Mouse (Mus musculus) lung, adult 18-20 months (tissue): ENCODE measurements around the gene Aldh4a1.

Experiments
- DNase-seq, 2 experiments: peaks; one replicate each; pipeline ENCODE4 v3.0.0; 2022; ENCODE audit warnings: mixed read lengths in 2 of 2

The Aldh4a1 gene

DNA sequence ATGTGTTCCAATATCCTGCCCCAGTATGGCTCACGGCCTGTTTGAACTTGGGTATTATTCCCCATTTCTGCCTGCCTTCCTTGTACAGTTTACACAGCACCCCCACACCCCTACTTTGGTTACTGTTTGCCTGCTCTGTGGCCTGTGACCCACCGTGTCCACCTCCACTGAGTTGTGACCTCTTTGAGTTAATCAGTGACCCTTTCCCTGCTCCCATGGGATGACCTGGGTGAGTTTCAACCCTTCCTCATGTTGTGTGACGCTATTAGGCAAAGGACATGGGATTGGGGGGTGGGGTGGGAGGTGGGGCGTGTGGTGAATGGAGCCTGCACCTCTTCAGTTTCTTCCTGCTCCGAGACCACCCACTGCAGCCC, 1.4 kb downstream of the Aldh4a1 start:
- no peak for DNase-seq

DNA sequence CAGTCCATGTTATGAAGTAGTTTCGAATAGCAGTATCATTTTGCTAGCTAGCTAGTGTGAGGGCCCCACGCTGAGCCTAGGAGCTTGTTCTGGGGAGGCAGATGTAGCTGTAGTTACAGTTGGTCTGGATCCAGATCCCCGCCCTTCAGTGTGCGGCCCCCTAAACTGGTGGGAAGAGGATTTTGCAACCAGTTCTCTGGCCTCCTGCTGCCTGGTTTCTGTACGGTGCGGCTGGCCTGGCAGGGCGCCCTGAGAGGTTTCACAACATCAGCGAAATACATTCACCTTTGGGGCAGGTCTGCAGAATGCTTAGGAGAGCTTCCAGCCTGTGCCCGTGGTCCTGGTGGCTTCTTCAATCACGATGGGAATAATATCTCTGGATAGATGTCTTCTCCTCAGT, 2.0 kb downstream of the Aldh4a1 start:
- DNase-seq, result peak; percentile 76 to 84

DNA sequence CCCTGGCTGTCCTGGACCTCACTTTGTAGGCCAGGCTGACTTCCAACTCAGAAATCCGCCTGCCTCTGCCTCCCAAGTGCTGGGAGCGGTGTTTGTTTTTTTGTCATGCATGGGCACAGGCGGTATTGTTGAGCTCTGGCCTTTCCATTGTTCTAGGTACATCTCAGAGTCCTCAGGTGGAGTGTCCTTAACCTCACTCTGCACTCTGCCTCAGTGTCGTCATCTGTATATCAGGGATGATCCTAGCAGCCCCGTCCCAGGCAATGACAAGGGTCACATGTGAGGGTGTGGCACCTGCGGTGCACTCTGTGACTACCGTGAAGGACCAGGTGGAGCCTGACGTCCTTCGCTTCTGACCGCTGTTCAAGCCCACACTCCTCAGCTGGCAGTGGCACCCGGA, 4.7 kb downstream of the Aldh4a1 start:
- DNase-seq, result no peak

DNA sequence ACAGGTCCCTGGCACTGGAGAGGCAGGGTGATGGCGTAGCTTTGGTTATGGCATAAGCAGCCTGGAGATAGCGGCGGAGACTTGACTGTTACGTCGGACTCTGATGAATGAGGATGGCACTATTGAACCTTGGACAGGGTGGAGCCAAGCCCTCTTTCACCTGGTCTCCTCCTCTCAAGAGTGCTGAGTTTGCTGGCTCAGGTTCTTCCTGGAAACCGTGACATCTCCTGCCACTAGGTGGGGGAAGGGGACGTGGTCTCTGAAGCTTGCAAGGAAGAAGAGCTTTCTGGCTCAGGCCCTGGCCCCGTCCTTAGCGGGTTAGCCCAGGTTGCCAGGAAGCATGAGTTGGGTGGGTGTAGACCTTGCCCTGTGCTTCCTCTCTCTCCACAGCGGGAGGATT, 7.5 kb downstream of the Aldh4a1 start:
- DNase-seq, result no peak

DNA sequence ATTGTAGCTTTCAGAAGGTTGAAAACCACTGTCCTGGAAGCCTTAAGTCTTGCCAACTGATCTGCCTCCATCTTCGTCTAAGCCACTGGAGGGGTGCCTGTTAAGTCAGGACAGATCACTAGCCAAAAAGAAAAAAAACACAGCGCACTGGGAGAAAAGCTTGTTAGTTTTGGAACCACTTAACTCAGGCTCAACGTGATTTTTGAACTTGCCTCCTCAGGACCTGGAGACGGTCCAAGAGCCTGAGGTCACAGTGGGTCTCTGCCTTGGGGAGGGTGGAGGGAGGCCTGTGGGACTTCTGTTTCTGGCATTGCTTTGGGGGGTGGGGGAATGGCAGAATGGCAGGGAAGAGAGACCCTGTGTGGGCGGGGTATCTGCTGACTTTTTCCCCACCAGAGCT, 8.5 kb downstream of the Aldh4a1 start:
- peak in 1 of 2 experiments; percentile 41 for DNase-seq

DNA sequence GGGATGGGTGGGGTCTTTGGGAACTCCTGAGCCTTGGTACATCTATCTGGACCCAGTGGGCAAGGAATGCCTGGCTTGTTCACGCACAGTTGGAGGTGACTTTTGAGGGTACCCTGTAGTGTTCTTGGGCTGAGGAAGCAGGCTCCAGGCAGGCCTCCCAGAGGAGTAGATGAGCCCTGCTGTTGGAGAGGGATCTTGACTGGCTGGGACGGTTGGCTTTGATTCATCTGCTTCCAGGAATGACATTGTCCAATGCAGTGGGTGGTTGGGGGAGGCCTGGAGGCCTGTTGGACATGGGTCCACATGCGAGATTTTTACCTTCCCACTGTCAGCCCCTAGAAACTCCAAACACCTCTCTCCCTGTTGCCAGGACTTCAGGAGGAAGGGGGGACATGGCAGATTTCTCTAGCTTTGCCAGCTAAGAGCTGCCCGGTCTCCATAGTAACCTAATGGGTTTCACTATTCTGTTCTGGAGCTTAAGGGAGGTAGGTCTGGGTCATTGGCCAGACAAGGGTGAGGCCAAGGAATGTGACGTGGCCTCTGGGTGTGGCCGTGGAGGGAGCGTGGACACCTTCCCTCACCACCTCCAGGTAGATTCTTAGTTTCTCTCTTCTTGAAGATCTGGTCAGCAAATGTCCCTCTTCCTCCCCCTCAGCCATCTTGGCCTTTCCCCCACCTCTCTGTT, 9.0 kb downstream of the Aldh4a1 start:
- DNase-seq, result peak in 1 of 2 experiments; percentile 26

DNA sequence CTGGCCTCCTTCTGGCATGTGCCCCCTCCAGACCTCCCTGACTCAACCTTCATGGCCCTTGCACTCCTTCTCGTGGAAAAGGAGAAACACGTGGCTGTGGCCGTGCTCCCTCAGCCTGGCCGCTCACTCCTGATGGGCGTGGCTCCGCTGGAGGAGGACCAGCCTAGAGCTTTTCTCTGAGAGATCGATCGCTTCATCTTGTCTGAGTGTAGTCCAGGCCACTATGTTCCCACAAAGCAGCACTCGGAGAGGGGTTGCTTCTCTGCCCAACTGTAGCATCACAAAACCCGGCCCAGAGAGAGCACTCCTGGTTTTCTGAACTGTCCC, 9.6 kb downstream of the Aldh4a1 start:
- peak in 1 of 2 experiments; percentile 31 for DNase-seq

DNA sequence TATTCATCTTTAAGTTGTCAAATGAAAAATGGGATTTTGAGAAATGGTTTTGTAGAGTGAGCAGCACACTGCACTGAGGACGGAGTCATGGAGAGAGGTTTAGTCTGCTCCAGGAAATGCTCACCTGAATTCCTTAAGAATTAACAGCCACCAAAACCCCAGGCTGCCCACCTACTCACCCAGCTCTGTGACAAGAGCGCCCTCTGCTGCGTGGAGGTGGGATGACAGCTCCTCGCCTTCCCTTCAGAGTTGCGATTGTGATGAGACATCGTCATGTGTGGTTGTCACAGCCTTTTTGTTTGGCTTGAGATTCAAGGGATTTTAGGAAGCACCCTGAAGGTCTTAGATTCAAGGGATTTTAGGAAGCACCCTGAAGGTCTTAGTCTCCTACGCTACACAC, 13.7 kb downstream of the Aldh4a1 start:
- peak; percentile 52 to 58 for DNase-seq

DNA sequence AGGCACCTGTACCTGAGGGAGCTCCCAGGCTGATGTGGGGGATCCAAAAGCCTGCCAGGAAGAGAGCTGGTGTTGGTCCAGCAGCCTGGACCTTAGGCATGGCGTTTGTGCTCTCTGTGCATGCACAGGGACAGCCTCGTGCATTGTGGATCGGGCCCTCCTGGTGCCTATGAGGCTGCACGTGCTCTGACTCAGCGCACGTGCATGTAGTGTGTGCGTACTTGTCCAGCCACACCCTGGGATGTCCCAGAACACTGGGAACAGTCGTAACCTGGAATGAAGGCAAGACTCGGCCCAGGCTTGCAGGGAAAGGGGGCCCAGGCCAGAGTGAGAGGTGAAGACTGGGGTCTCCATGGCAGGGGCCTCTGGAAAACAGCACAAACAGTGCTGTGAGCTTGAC, 15.2 kb downstream of the Aldh4a1 start:
- no peak for DNase-seq

DNA sequence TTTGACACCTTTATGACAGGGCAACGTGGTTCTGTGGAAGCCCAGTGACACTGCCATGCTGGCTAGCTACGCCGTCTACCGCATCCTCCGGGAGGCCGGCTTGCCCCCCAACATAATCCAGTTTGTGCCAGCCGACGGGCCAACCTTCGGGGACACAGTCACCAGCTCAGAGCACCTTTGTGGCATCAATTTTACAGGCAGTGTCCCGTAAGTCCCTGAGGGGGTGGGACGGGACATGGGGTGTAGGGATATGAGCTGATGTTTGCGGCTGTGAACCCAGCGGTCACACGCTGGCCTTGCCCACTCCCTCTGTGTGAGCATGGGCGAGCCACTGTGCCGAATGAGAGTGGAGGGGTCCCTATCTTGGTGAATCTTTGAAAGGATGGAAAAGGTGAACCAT, 15.7 kb downstream of the Aldh4a1 start:
- DNase-seq, result no peak

DNA sequence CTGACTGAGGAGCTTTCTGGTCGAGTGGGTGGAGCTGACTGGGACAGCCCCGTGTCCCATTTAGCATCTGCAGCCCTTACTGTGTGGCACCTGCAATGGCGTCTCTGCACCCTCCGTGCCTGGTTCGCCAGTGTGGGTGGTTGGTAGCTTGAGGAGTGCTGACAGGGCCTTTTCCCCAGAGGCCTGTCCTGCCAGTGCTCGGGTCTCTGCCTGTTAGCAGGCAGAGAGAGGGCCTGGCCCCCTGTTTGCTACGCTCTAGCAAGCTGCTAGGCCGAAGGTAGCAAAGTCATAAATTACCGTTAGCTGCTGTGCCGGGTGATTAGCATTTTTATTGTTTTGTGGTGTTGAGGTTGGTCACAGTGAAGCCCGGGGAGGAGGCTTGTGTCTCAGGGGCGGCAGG, 17.1 kb downstream of the Aldh4a1 start:
- no peak for DNase-seq

DNA sequence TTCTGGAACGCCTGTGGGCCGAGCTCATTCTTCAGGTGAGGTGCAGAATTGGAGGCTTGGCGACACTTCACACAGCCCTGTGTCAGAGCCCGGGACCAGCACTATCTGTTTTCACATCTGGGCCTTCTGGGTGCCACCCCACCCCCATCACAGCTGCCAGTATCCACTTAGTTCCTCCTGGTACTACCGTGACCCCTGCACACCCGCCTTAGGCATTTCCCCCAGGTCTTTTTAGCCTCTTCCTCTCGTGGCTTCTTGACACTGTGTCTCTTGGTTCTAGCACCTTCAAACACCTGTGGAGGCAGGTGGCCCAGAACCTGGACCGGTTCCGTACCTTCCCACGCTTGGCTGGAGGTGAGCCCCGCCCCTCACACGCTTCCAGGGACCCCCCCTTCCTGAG, 17.7 kb downstream of the Aldh4a1 start:
- DNase-seq, result no peak

DNA sequence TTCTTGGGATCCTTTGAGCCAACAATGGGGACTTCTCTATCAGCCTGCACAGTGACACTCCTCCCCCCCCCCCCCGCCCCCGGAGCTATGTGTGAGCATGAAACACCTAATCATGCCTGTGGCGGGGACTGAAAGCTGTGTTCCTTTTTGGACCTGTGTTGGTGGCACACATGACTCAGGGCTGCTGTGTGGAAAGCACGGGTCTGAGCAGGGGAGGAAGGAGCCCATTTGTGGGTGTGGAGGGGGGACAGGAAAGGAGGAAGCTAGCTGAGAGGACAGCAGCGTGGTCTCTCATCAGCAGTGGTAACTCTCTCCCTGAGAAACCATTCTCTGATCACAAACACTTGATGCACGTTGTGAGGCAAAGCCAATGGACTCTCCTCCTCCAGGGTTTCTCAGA, 18.1 kb downstream of the Aldh4a1 start:
- DNase-seq, result no peak

DNA sequence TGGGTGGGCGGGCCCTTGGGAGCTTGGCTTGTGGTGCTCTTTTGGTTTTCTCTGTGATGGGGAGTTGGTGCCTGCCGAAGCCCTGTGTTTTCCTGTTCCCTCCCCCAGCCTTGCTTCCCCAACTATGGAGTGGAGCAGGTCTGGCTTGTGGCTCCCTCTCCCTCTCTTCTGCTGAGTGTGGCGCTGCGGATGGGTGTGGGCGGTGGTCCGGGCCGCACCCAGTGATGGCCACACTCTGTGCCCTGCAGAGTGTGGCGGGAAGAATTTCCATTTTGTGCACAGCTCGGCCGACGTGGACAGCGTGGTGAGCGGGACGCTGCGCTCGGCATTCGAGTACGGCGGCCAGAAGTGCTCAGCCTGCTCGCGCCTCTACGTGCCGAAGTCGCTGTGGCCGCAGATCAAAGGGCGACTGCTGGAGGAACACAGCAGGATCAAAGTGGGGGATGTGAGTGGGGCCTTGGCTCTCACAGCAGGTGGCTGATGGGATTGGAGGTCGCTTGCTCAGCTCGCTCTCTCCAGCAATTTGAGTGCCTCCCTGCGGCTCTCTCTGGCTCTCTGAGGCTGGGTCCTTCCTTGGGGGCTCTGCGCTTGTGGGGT, 19.3 kb downstream of the Aldh4a1 start:
- DNase-seq, result no peak

DNA sequence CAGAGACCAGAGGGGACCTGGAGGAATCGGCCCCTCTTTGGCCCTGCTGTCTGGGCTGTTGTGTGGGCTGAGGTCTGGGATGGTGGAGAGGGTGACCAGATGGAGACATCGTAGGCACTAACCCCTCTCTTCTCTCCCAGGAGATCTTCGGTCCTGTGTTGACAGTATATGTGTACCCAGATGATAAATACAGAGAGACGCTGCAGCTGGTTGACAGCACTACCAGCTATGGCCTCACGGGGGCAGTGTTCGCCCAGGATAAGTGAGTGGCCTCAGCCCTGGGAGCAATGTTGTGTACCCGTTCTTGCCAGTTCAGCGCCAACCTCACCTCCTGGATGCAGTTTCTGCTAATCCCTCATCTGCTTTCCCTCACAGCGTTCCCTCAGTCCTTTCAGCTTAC, 21.3 kb downstream of the Aldh4a1 start:
- DNase-seq, result peak; percentile 39 to 54

DNA sequence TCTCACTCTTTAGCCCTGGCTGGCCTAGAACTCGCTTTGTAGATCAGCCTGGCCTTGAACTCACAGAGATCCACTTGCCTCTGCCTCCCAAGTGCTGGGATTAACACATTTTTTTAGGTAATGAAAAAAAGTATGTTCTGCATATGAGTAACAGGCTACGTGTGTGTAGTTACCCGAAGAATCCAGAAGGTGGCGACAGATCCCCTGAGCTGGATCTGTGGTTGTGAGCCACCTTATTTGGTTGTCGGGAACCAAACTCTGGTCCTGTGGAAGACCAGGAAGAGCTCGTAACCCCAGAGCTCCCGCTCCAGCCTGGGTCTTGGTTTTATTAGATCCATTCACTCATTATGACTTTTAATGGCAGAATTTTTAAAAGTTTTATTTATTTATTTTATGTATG, 24.2 kb downstream of the Aldh4a1 start:
- no peak for DNase-seq

DNA sequence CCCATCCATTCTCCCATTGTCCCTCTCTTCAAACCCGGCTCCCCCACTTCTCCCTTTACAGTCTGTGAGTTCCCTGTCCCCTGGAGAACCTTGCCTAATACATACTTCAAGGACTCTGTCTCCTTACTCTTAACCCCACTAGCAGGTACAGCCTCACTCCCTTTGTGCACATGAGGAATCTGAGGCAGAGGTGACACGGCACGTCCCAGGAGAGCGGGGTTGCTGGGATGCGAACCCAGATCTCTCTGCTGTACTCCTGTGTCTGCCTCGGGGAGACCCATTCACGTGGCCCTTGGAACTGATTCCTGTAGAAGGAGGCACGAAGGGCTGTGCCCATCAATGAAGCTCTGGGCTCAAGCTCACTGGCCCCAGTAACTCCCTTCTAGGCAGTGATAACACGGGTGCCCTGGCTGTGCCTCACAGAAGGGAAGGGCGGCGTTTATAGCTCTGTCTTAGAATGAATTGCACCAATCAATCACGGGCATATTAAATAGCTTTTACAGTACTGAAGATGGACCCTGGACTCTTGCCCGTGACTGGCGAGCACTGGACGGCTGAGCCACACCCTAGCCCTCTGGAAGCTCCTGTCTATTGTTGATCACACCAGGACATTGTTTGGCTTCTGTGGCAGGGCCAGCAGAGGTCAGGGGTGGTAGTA, 27.5 kb downstream of the Aldh4a1 start:
- DNase-seq, result no peak

DNA sequence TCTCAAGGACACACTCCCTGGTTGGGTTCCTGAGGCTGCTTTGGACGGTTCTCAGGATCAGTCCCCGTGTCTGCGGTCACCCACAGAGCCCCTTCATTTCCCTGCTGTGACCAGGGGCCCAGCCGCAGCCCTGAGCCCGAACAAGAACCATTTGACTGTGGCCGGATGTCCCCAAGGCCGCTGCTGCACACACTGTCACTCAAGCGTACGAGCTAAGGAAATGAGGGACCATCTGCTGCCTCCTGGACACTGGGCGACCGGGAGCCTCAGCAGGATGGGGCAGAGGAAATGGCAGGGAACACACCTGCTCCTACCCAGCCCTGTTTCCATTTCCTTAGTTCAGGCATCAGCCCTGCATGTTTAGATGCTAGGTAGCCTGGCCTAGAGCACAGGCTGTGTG, 28.2 kb downstream of the Aldh4a1 start:
- DNase-seq, result no peak

DNA sequence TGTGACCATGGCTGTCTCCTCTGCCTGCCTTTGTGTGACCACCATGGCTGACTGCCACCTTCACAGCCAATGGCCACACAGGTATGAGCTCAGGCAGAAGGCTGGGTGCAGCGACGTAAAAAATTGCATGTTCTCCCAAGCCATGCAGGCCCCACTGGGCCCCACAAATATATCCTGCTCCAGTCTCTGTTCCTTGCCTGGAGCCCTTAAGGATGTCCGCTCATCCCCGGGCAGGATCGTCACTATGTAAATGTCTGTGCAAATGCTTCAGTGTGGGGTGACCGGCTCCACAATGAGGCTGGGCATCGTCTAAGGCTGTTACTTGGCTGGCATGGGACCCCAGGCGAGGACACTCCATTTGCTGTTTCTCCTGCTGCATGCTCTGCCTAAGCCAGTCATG, 30.6 kb downstream of the Aldh4a1 start, which contains the start of gene Tas1r2:
TSS of gene Tas1r2 (plus strand) at position 301 of the 400 bp plus-strand sequence.
- DNase-seq, result no peak

DNA sequence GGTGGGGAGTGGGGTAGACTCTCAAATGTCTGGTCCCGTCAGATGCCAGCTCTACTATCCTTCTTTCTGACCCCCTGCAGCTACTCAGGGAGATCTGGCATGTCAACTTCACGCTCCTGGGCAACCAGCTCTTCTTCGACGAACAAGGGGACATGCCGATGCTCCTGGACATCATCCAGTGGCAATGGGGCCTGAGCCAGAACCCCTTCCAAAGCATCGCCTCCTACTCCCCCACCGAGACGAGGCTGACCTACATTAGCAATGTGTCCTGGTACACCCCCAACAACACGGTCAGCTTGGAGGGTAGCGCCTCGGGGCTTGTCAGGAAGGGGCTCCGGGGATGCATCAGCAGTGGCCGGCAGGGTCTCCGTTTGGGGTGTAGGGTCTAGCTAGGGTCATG, 39.2 kb downstream of the Aldh4a1 start:
- DNase-seq, result no peak

DNA sequence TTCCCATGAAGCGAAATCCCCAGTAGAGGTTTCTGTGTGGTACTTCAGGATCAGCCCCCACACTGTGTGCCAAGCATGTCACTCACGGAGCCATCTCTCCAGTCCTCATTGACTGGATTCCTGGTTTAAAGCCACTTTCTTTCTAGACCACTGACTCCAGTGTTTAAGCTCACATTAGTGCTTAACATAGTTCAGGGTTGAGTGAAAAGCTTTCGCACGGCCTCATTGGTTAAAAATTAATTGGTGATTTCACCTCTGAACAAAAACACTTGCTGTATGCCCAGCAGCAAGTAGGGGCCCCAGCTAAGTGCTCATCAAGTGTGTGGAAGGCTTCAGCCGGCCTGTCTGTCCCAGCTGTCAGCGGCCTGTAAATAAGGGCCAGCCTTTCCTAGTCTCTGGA, 45.0 kb downstream of the Aldh4a1 start:
- DNase-seq, result no peak

DNA sequence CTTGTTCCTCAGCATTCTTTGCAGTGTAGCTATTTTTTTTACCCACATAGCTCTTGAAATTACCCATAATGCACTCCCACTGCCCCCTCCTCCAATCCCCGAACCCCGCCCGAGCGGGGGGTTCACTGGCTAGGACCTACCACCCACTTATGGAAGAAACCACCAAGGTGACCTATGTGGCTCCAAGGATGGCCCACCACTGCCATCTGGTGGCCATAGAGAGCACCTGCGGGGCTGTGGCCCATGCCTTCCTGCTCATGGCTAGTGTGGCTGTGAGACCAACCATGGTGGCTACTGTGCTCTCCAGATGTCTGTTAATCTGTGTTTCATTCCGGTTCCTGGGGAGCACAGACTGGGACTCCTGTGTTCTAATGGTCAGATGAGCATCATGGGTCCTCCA, 47.2 kb downstream of the Aldh4a1 start:
- DNase-seq, result peak; percentile 20 to 34

DNA sequence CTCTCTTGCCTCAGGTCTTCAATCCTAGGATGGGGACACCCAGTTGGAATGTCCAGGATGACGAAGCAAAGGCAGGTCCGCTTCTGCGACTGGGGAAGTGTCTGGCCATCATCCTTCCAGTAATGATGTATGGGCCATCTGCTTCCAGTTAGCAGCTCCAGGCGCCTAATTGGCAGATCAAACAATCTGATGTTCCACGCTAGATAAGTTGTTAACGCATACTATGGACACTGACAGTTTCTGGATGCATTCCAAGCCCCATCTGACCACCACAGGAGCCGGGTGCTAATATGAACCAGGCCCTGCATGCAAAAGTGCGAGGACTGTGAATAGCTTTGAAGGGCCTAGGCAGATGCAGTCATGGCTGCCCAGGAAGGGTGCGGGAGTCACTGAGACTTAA, 53.0 kb downstream of the Aldh4a1 start:
- no peak for DNase-seq
